Mouse (Mus musculus): Measurements from ENCODE around the gene Rabl6.

- no peak for TF ChIP-seq CTCF (IDR thresholded peaks at IDR 0.05; ENCODE audit: control insufficient read depth, insufficient read depth, insufficient replicate concordance, low read depth, low read length)
- TF ChIP-seq POLR2A (IDR thresholded peaks at IDR 0.05; ENCODE audit: control insufficient read depth, low read depth, low read length): no peak
Observed at GRCm38 (mm10) chr2:25616398-25616797, 8.1 kb upstream of the Rabl6 start.
